Comparison of ENCODE assay signal across 24 mouse cellular contexts in the genomic region with DNA sequence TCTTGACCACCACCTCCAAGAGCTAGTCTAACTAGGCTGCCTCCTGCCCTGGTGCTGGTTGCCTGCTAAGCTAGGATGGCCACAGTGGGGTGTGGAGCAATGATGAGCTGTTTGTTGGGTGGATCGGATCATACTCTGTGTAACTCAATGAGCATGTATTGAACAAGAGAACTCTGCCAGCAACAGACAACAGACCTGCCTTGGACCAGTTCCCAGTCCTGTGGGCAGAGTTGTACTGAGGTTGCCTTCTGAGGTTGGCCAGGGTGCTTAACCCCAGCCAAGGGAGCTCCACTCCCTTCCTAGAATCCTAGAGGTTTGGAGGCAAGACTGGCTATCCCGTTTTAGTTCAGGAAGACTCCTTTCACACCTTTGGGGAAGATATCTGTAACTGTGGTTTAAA. TPM values are rescaled to one million over a fixed set of nuclear protein-coding genes. Genes with fewer than 3 reads are reported as not detected.
DNase-seq lines count a peak whose midpoint lies in the region; ATAC-seq and TF ChIP-seq lines count a peak whose summit lies in the region.
"Had no signal": no experiment of that assay in that cellular context is flagged by ENCODE, and none has a peak within 500 bp of the region (broad histone marks: within the 10 kb centered on the region; RNA-seq: fewer than 3 reads in every experiment).

No protein-coding gene starts in this region.

- 0 out of 2 replicates have a peak overlapping the region, but pooled peaks have one; percentile 16 for H3K4me3 ChIP-seq in hindbrain, embryonic 12.5 days
- H3K4me3 ChIP-seq in hindbrain, postnatal 0 days (ENCODE audit: low read length), result no peak overlapping the region
- H3K4me3 ChIP-seq in neural tube, embryonic 11.5 days (ENCODE audit: low read depth, low read length), result peak overlapping the region; percentile 37
- H3K4me3 ChIP-seq in forebrain, postnatal 0 days (ENCODE audit: low read depth, low read length), result no peak overlapping the region
- H3K4me3 ChIP-seq in midbrain, embryonic 16.5 days (ENCODE audit: low read depth, low read length), result no peak overlapping the region
- H3K4me3 ChIP-seq: embryonic facial prominence, embryonic 15.5 days; forebrain, embryonic 10.5 days; intestine, embryonic 15.5 days; layer of hippocampus, adult 2 months; limb, embryonic 13.5 days; midbrain, embryonic 13.5 days had no signal

- H3K9me3 ChIP-seq in hindbrain, embryonic 12.5 days (replicated peaks), result no peaks in the 10 kb centered on the region
- H3K9me3 ChIP-seq in hindbrain, postnatal 0 days (ENCODE audit: low read length), result no peaks in the 10 kb centered on the region
- H3K9me3 ChIP-seq in neural tube, embryonic 11.5 days (ENCODE audit: control insufficient read depth, low read length), result no peaks in the 10 kb centered on the region
- H3K9me3 ChIP-seq in forebrain, postnatal 0 days (ENCODE audit: low read length), result no peaks in the 10 kb centered on the region
- no peaks in the 10 kb centered on the region for H3K9me3 ChIP-seq in midbrain, embryonic 16.5 days (replicated peaks; ENCODE audit: control insufficient read depth, low read length, poor library complexity, severe bottlenecking)
- H3K9me3 ChIP-seq: embryonic facial prominence, embryonic 15.5 days; forebrain, embryonic 10.5 days; G1E; intestine, embryonic 15.5 days; limb, embryonic 13.5 days; midbrain, embryonic 13.5 days had no signal

- DNase-seq in hindbrain, postnatal 0 days (ENCODE audit: low spot score), result no peak
- no peak for DNase-seq in neural tube, embryonic 11.5 days (ENCODE audit: low spot score)
- DNase-seq in neural tube, embryonic 10.5 days (ENCODE audit: extremely low spot score, low spot score), result no peak
- DNase-seq in kidney, postnatal 25 days, result peak; percentile 44 to 63
- DNase-seq in forebrain, postnatal 0 days, result no peak
- DNase-seq: adrenal gland, postnatal 14 days; gastrocnemius, postnatal 10 days; heart, adult 18-20 months; heart, postnatal 36 days; layer of hippocampus, postnatal 36 days; lung, postnatal 14 days; right cerebral cortex, postnatal 4 days had no signal

- no peak for ATAC-seq in hindbrain, embryonic 12.5 days (ENCODE audit: low FRiP score)
- no peak for ATAC-seq in hindbrain, postnatal 0 days
- no peak for ATAC-seq in neural tube, embryonic 11.5 days (ENCODE audit: insufficient read depth, low FRiP score, low TSS enrichment)
- no peak for ATAC-seq in forebrain, postnatal 0 days
- ATAC-seq in midbrain, embryonic 16.5 days, result no peak
- ATAC-seq: intestine, embryonic 15.5 days; midbrain, embryonic 13.5 days had no signal

- peak overlapping the region; percentile 46 for H3K4me2 ChIP-seq in hindbrain, embryonic 12.5 days (replicated peaks)
- no peak overlapping the region for H3K4me2 ChIP-seq in hindbrain, postnatal 0 days (ENCODE audit: low read depth, low read length)
- peak overlapping the region; percentile 74 for H3K4me2 ChIP-seq in neural tube, embryonic 11.5 days (ENCODE audit: low read depth)
- no peak overlapping the region for H3K4me2 ChIP-seq in forebrain, postnatal 0 days (ENCODE audit: low read depth)
- H3K4me2 ChIP-seq in midbrain, embryonic 16.5 days (ENCODE audit: low read length), result no peak overlapping the region
- H3K4me2 ChIP-seq: embryonic facial prominence, embryonic 15.5 days; intestine, embryonic 15.5 days; limb, embryonic 13.5 days; midbrain, embryonic 13.5 days had no signal

- H3K27me3 ChIP-seq in hindbrain, embryonic 12.5 days, result peaks cover 91% of the 10 kb centered on the region
- H3K27me3 ChIP-seq in hindbrain, postnatal 0 days (ENCODE audit: insufficient read depth, low read length), result peaks cover 63% of the 10 kb centered on the region
- no peaks in the 10 kb centered on the region for H3K27me3 ChIP-seq in neural tube, embryonic 11.5 days (ENCODE audit: control insufficient read depth, insufficient read depth, low read length)
- H3K27me3 ChIP-seq in forebrain, postnatal 0 days (ENCODE audit: insufficient read depth, low read length), result peaks cover 90% of the 10 kb centered on the region
- peaks cover 80% of the 10 kb centered on the region for H3K27me3 ChIP-seq in midbrain, embryonic 16.5 days (ENCODE audit: control insufficient read depth, insufficient read depth, low read depth, low read length)

- peak overlapping the region; percentile 63; the same call in 1 of the 2 replicates for H3K9ac ChIP-seq in hindbrain, embryonic 12.5 days
- H3K9ac ChIP-seq in hindbrain, postnatal 0 days (replicated peaks; ENCODE audit: low read length), result no peak overlapping the region
- H3K9ac ChIP-seq in neural tube, embryonic 11.5 days (ENCODE audit: low read length), result peak overlapping the region; percentile 76
- no peak overlapping the region for H3K9ac ChIP-seq in forebrain, postnatal 0 days
- H3K9ac ChIP-seq in midbrain, embryonic 16.5 days (ENCODE audit: low read depth, low read length), result no peak overlapping the region
- H3K9ac ChIP-seq: embryonic facial prominence, embryonic 15.5 days; intestine, embryonic 15.5 days; limb, embryonic 13.5 days; midbrain, embryonic 13.5 days had no signal

- H3K36me3 ChIP-seq in hindbrain, embryonic 12.5 days, result no peaks in the 10 kb centered on the region
- no peaks in the 10 kb centered on the region for H3K36me3 ChIP-seq in hindbrain, postnatal 0 days (ENCODE audit: insufficient read depth, low read length)
- H3K36me3 ChIP-seq in neural tube, embryonic 11.5 days (ENCODE audit: control insufficient read depth, insufficient read depth, low read length), result no peaks in the 10 kb centered on the region; the same call in 1 of the 2 replicates
- H3K36me3 ChIP-seq in forebrain, postnatal 0 days (ENCODE audit: insufficient read depth), result no peaks in the 10 kb centered on the region
- no peaks in the 10 kb centered on the region for H3K36me3 ChIP-seq in midbrain, embryonic 16.5 days (ENCODE audit: control insufficient read depth, insufficient read depth, low read length)
- H3K36me3 ChIP-seq: embryonic facial prominence, embryonic 15.5 days; forebrain, embryonic 10.5 days; intestine, embryonic 15.5 days; limb, embryonic 13.5 days; midbrain, embryonic 13.5 days had no signal

- peaks cover 7% of the 10 kb centered on the region for H3K4me1 ChIP-seq in hindbrain, embryonic 12.5 days
- H3K4me1 ChIP-seq in hindbrain, postnatal 0 days (ENCODE audit: insufficient read depth, low read length), result no peaks in the 10 kb centered on the region
- peaks cover 52% of the 10 kb centered on the region for H3K4me1 ChIP-seq in neural tube, embryonic 11.5 days (ENCODE audit: control insufficient read depth, insufficient read depth, low read length)
- no peaks in the 10 kb centered on the region for H3K4me1 ChIP-seq in forebrain, postnatal 0 days (ENCODE audit: insufficient read depth)
- H3K4me1 ChIP-seq in midbrain, embryonic 16.5 days (ENCODE audit: control insufficient read depth, insufficient read depth, low read length), result no peaks in the 10 kb centered on the region
- H3K4me1 ChIP-seq: midbrain, embryonic 13.5 days had no signal

- TF ChIP-seq CTCF in hindbrain, postnatal 0 days (IDR thresholded peaks at IDR 0.05; ENCODE audit: low read depth), result no peak
- TF ChIP-seq CTCF in forebrain, postnatal 0 days (IDR thresholded peaks at IDR 0.05; ENCODE audit: low read depth), result no peak

- 36% methylated on average over 2 of the region's 2 CpGs for WGBS in hindbrain, embryonic 12.5 days
- WGBS in hindbrain, postnatal 0 days, result 27% methylated on average over 2 of the region's 2 CpGs
- 26% methylated on average over 2 of the region's 2 CpGs for WGBS in neural tube, embryonic 11.5 days
- WGBS in forebrain, postnatal 0 days, result 29% methylated on average over 2 of the region's 2 CpGs
- 39% methylated on average over 2 of the region's 2 CpGs for WGBS in midbrain, embryonic 16.5 days

- H3K27ac ChIP-seq in hindbrain, embryonic 12.5 days, result peak overlapping the region; percentile 75
- no peak overlapping the region for H3K27ac ChIP-seq in hindbrain, postnatal 0 days
- H3K27ac ChIP-seq in neural tube, embryonic 11.5 days (ENCODE audit: low read depth, low read length), result peak overlapping the region; percentile 91
- no peak overlapping the region for H3K27ac ChIP-seq in forebrain, postnatal 0 days (ENCODE audit: low read depth, low read length)
- H3K27ac ChIP-seq in midbrain, embryonic 16.5 days (ENCODE audit: low read length), result no peak overlapping the region
- H3K27ac ChIP-seq: embryonic facial prominence, embryonic 15.5 days; forebrain, embryonic 10.5 days; intestine, embryonic 15.5 days; layer of hippocampus, adult 2 months; limb, embryonic 13.5 days; midbrain, embryonic 13.5 days had no signal

RNA-seq across cellular contexts. Expression of a gene that starts 37.7 kb away (rescaled TPM):
- 34.5 and 59.6 TPM in 2 replicates for polyA plus RNA-seq in hindbrain, embryonic 12.5 days (2016; fragmentation: Nextera tagmentation; extraction: Ambion mirVana)
- 12.5 and 13.1 TPM in 2 replicates for total RNA-seq in hindbrain, postnatal 0 days (2014; rRNA removed)
- polyA plus RNA-seq in hindbrain, postnatal 0 days (2015; fragmentation: Nextera tagmentation; extraction: Ambion mirVana), result 33.0 and 35.4 TPM in 2 replicates
- polyA plus RNA-seq in neural tube, embryonic 11.5 days (2014; fragmentation: Nextera tagmentation; extraction: Ambion mirVana), result 62.6 and 67.3 TPM in 2 replicates
- not detected in 2 replicates for total RNA-seq in forebrain, postnatal 0 days (2014; rRNA removed)
- polyA plus RNA-seq in forebrain, postnatal 0 days (2015; fragmentation: Nextera tagmentation; extraction: Ambion mirVana), result not detected in 2 replicates
- not detected in 2 replicates for polyA plus RNA-seq in midbrain, embryonic 16.5 days (2015; fragmentation: Nextera tagmentation; extraction: Ambion mirVana)
- total RNA-seq: heart, postnatal 36 days; layer of hippocampus, adult 2 months; layer of hippocampus, postnatal 36 days; left cerebral cortex, postnatal 14 days; megakaryocyte, adult 5-6 weeks had no signal
- polyA plus RNA-seq: forebrain, embryonic 10.5 days had no signal

RNA-seq across cellular contexts. Expression of a gene that starts 58.3 kb away (rescaled TPM):
- 2.1 and 2.3 TPM in 2 replicates for polyA plus RNA-seq in hindbrain, embryonic 12.5 days (2016; fragmentation: Nextera tagmentation; extraction: Ambion mirVana)
- total RNA-seq in hindbrain, postnatal 0 days (2014; rRNA removed), result 0.43 and 1.4 TPM in 2 replicates
- polyA plus RNA-seq in hindbrain, postnatal 0 days (2015; fragmentation: Nextera tagmentation; extraction: Ambion mirVana), result 0.59 and 1.2 TPM in 2 replicates
- polyA plus RNA-seq in neural tube, embryonic 11.5 days (2014; fragmentation: Nextera tagmentation; extraction: Ambion mirVana), result 95.9 and 96.4 TPM in 2 replicates
- not detected in 2 replicates for total RNA-seq in forebrain, postnatal 0 days (2014; rRNA removed)
- polyA plus RNA-seq in forebrain, postnatal 0 days (2015; fragmentation: Nextera tagmentation; extraction: Ambion mirVana), result not detected in 2 replicates
- not detected in 2 replicates for polyA plus RNA-seq in midbrain, embryonic 16.5 days (2015; fragmentation: Nextera tagmentation; extraction: Ambion mirVana)
- total RNA-seq: layer of hippocampus, adult 2 months; layer of hippocampus, postnatal 36 days; left cerebral cortex, postnatal 14 days; megakaryocyte, adult 5-6 weeks had no signal
- polyA plus RNA-seq: forebrain, embryonic 10.5 days; liver, embryonic 16.5 days; midbrain, embryonic 13.5 days had no signal

Comparison
In these comparisons a context has a peak if more than half of its experiments do, and no peak if none do; other contexts are left out.
1. H3K27ac ChIP-seq: peak in hindbrain, embryonic 12.5 days (single experiment) and neural tube, embryonic 11.5 days (single experiment); none in hindbrain, postnatal 0 days (single experiment), forebrain, postnatal 0 days (single experiment) and midbrain, embryonic 16.5 days (single experiment).
2. H3K4me2 ChIP-seq: peak in hindbrain, embryonic 12.5 days (single experiment) and neural tube, embryonic 11.5 days (single experiment); none in hindbrain, postnatal 0 days (single experiment), forebrain, postnatal 0 days (single experiment) and midbrain, embryonic 16.5 days (single experiment).
3. H3K4me3 ChIP-seq: peak in hindbrain, embryonic 12.5 days (single experiment) and neural tube, embryonic 11.5 days (single experiment); none in hindbrain, postnatal 0 days (single experiment), forebrain, postnatal 0 days (single experiment) and midbrain, embryonic 16.5 days (single experiment).
4. H3K9ac ChIP-seq: peak in hindbrain, embryonic 12.5 days (single experiment) and neural tube, embryonic 11.5 days (single experiment); none in hindbrain, postnatal 0 days (single experiment), forebrain, postnatal 0 days (single experiment) and midbrain, embryonic 16.5 days (single experiment).
5. DNase-seq: peak in kidney, postnatal 25 days (2 of 2); none in hindbrain, postnatal 0 days (single experiment), neural tube, embryonic 11.5 days (single experiment), neural tube, embryonic 10.5 days (single experiment) and forebrain, postnatal 0 days (single experiment).
6. RNA of a gene that starts 37.7 kb away (polyA plus RNA-seq): 62.6 to 67.3 TPM in neural tube, embryonic 11.5 days, 34.5 to 59.6 TPM in hindbrain, embryonic 12.5 days and 33.0 to 35.4 TPM in hindbrain, postnatal 0 days; not detected in midbrain, embryonic 16.5 days and not detected in forebrain, postnatal 0 days; every median in the first group is over 10 times any median in the second.
7. RNA of a gene that starts 58.3 kb away (polyA plus RNA-seq): 95.9 to 96.4 TPM in neural tube, embryonic 11.5 days; 2.1 to 2.3 TPM in hindbrain, embryonic 12.5 days, 0.59 to 1.2 TPM in hindbrain, postnatal 0 days, not detected in forebrain, postnatal 0 days and not detected in midbrain, embryonic 16.5 days; every median in the first group is over 10 times any median in the second.